Mouse (Mus musculus) right cerebral cortex, postnatal 36 days (tissue): Measurements from ENCODE around the gene Birc5.
"Not testable (repeated sequence)": the region's sequence is repeated elsewhere in the genome, so short reads cannot be mapped to it uniquely, and the experiment has no call there.

Experiments
- DNase-seq, 2 experiments: peaks; one replicate each; pipeline ENCODE4 v3.0.0; 2022; ENCODE audit warnings: low spot score in 2 of 2, mixed read lengths in 1 of 2

Birc5 gene

DNA sequence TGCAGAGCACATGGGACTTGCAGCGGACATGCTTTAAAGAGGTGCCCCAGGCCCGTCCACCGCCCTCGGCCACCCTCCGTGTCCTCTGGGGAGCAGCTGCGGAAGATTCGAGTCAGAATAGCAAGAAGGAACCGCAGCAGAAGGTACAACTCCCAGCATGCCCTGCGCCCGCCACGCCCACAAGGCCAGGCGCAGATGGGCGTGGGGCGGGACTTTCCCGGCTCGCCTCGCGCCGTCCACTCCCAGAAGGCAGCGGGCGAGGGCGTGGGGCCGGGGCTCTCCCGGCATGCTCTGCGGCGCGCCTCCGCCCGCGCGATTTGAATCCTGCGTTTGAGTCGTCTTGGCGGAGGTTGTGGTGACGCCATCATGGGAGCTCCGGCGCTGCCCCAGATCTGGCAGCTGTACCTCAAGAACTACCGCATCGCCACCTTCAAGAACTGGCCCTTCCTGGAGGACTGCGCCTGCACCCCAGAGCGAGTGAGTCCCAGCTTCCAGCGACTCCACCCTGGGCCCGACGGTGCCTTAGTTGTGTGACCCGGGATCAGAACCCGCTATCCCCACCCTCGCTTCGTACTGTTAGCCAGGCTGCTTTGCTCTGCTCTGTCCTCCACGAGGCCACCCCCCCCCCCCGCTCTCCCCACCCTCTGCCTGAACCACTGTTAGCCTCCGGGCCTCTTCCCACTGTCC, at the start of gene Birc5:
Gene Birc5 (plus strand): TSS at position 267 of the 687 bp plus-strand sequence.
- peak; percentile 91 to 94 for DNase-seq

DNA sequence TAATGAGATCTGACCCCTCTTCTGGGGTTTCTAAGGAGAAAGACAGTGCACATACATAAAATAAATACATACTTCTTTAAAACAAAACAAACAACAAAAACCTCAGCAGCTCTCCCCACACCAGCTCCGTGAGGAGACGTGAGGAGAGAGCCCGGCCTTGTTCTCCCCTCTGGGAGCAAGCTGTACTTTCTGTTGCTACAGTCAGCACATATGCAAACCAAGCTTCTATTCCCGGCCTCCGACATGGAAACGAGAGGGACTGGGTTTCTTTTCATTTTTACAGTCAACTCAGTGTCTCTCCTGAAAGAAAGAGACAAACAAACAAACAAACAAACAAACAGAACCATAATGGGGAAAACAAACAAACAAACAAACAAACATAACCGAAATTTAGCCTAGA, 49.0 kb upstream of the Birc5 start:
- DNase-seq = no peak

DNA sequence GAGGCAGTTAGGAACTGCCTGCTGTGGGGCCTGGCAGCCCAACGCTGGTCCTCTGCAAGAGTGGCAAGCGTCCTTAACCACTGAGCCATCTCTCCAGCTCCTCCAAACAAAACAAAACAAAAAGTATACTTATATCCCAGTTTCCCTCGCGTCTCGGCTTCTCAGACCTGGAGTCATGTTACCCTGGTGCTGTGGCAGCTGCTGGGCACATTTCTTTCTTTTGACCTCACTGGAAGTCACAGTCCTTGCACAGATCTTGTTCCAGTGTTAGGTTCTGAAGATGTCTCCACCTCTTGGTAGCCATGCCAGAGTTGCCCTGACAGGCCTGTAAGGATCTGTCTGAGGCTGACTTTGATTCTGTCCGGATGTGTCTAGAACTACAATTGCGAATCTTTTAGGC, 47.4 kb upstream of the Birc5 start:
- no peak for DNase-seq

DNA sequence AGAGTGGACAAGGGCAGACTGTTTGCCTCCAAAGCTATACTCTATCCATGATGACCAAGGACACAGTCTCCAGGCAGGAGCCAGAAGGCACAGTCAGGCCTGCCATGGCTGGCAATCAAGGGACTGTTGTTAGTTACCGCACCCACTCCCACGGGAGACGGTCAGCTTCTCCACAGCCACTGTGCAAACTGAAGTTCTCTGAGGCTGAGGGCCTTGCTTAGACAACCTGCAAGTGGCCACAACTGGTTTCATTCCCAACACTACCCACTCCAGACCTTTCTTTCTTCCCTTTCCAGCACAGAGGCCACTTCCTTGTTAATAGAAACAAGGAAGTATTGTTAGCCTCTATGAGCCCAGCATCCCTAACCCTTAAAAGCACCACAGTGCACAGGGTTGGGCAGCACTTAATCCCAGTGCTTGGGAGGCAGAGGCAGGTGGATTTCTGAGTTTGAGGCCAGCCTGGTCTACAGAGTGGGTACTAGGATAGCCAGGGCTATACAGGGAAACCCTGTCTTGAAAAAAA, 45.8 kb upstream of the Birc5 start:
- no peak for DNase-seq

DNA sequence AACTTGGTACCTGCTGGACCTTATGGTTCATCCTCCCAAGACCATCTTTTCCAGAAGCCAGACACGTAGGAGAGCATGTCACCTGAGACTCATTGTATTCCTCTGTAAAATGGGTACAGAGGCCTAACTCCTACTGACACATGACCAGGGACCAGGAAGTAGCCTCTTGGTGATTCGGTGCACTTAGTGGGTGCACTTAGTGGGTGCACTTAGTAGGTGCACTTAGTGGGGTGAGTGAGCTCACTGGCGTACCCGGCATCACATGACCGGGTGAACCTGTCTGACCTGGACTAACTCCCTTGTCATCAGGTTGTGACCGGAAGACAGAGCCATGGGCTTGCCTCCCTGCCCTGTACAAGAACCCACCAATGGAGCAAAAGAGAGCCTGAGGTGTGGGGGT, 42.3 kb upstream of the Birc5 start:
- DNase-seq = no peak

DNA sequence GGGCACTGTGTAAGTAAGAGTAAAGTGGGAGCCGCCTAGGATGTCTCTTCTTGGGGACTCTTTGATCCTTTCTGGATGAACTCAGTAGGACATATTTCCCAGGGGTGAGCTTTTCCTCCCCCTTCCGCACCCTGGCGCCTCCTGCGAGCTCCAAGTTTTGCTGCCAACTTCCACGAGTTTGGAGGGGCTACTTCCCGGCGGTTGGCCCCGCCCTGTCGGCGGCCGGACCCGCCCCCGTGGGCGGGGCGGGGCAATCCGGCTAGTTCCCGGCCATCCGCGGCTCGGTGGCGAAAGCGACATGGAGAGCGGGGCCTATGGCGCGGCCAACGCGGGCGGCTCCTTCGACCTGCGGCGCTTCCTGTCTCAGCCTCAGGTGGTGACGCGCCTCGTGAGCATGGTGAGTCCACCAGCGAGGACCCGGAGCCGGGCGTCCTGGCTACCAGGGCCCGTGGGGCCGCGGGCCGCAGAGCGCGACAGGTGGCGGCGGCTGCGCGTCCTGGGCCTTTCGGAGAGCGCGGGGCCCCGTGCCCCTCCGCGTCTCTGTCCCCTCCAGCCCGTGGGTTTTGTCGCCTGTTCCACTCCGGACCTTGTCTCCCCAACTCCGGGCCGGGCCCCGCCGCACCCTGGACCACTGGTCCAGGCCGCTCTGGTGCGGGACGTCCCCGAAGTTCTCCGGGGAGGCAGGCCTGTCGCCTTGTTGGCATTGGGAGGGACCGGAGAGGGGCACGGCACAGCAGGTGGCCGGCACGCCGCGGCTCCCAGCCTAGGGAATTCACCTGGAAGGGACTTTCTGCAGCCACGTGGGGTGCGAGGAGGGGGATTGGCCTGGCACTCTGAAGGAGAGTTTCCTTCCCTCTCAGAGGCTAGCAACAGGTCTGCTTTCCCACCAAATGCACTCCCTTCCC, 39.4 kb upstream of the Birc5 start, which contains the start of the genes Gm20708 and Syngr2:
Gene Gm20708 (plus strand): TSS at position 262 of the 905 bp plus-strand sequence.
Gene Syngr2 (plus strand): TSS at position 262 of the 905 bp plus-strand sequence.
- DNase-seq = no peak

DNA sequence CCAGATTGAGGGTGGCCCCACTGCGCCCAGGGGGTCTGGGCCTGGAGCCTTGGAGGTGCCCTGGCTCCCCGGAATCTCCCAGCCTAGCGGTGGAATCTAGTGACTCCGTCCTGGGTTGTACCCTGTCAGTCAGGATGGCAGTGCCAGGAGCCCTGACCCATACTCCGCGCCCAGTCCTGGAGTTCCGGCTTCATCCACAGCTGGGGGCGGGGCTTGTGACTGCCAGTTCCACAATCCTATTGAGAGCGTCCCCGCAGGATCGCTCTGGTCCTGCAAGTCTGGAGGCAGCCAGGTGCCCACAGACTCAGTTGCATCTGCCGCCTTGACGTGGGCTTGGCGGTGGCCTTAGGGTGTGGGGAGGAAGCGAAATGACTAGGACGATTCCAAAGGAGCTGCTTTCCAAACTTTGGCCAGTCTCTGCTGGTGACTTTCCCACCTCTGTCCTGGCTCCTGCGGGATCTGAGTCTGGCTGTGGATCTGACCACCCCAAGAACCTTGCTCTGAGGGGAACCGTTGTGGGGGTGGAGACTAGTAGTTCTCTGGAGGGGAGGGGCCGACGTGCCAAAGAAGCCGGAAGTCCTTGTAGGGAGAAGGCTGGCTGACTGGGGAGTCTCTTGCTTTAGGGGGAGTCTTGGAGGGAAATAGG, 38.5 kb upstream of the Birc5 start:
- peak; percentile 50 to 55 for DNase-seq

DNA sequence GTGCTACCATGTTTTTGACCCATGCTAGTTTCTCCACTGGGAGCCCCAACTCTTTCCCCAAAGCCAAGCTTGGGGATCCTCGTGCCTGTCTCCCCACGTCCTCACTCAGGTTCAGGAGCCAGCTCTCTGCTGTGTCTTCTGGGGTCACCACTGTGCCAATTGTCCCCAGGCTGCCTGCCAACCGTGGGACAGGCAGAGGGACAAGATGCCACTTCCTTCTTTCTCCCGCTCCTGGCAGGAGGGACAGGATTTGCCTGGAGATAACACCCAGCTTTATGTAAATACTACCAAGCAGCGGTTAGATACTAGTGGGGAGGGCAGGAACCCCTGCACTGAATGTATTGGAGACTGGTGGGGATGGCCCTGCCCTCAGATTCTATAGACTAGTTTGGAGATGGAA, 35.2 kb upstream of the Birc5 start:
- no peak for DNase-seq

DNA sequence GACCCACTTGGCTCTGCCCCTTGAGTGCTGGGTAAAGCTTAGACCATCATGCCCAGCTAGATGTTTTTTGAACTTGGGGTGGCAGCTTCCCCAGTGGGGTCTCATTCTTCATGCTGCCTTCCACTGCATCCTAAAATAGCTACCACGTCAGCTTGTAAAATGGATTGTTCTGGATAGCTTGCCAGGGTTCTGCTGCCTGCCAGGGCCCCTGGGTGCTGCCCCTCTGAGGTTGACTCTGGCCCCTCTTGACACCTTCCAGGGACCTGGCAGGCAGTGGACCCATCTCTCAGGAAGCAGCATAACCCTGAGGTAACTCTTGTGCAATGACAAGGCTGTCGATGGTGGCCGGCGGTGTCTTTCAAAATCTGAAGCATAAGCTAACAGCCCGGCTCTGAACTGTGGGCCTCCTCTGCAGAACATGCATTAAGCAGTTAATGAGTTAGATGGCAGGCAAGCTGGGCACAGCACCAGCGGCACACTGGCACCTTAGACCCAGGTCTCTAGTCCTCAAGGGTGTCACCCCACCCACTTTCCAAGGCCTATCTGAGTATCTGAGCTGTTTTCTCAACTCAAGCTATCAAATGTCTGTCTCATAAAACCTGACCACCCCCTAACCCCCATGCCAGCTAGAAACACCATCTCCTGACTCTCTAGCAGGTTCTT, 34.2 kb upstream of the Birc5 start:
- no peak for DNase-seq

DNA sequence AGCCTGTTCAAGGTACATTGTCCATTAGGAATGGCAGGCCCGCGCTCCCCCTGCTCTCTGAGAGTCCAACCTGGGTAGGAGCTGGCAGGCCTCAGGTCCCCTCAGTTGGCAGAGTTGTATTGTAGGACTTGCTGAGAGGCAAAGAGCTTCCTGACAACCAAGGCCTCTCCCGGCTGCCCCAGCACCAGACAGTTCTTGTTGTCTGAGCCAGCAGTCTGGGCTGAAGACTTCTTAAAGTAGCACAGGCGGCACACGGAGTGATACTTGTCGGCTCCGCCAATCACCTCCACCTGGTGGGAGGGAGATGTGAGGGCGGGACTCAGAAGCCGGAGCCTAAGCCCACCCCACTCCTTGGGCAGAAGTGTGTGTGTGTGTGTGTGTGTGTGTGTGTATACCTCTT, 33.2 kb upstream of the Birc5 start:
- not testable (repeated sequence) for DNase-seq

DNA sequence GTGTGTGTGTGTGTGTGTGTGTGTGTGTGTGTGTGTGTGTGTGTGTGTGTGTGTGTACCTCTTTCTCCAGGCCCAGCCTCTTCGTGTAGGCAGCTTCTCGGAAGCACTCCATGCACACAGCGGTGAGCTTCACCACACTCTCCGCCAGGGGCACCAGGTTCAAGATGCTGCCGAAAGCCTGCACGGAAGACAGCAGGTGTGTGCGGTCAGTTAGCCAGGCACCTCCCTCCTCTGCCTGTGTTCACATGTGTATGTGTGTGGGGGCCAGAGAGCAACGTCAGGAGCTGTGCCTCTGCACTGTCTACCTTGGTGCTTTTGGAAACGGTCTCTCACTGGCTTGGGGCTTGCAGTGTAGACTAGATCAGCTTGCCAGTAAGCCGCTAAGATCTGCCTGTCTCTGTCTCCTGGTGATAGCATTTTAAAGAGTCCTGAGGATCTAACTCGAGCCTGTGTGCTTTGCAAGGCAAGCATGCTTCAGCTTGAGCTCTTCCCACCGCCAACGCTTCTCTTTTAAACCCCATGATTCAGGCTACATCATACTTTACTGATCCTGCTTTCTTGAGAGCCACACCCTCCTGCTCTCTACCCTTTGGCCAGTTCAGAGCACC, 32.6 kb upstream of the Birc5 start:
- no peak for DNase-seq

DNA sequence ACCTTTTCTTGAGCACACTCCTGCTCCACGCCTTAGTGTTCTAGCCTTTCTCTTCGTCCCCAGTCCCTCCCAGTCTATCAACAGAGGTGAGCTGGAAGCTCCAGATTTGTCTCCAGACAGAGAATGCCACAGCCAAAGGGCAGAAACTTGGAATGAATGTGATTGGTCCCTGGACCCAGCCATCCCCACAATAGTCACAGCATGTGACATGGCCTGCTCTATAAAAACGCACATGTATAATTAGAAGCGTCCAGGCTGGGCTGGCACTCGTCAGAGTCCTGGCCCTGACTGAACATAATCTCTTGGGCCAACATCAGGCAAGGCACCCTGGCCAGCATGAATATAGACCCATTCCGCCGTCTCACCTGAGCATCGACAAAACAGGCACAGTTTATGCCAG, 30.0 kb upstream of the Birc5 start:
- no peak for DNase-seq

DNA sequence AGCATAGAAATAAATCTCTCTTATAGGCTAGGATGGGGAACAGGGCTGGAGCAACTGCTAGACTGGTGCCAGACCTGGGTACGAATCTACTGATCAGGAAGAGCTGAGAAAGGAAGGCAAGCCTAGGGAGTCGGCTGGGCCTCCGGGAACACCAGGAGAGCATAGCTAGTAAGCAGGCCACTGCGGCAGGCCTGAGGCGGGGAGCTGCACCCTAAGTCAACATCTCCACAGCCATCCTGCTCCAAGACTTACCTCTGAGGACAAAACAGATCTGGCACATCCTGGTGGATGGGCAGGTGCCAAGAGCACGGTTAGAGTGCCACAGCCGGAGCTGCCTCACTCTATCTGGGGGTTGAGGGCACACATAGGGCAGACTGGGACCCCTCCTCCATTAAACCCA, 28.9 kb upstream of the Birc5 start:
- DNase-seq = no peak

DNA sequence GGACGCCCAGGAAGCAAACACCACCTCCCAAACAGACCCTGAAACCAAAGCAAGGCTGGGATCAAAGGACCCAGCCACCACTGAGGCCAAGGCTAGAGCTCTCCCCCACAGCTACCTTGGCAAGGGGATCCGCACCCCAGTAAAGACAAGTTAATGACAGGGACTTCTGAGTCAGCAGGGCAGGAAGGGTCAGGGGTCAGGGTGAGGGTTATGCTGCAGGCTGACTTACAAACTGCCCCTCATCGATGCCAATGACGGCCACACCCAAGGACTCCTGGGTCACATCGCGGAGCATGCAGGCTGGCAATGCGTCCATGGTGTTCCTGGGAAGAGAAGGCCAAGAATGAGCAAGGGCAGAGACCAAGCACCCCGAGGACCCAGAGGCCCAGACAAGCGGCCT, 27.2 kb upstream of the Birc5 start:
- DNase-seq = no peak

DNA sequence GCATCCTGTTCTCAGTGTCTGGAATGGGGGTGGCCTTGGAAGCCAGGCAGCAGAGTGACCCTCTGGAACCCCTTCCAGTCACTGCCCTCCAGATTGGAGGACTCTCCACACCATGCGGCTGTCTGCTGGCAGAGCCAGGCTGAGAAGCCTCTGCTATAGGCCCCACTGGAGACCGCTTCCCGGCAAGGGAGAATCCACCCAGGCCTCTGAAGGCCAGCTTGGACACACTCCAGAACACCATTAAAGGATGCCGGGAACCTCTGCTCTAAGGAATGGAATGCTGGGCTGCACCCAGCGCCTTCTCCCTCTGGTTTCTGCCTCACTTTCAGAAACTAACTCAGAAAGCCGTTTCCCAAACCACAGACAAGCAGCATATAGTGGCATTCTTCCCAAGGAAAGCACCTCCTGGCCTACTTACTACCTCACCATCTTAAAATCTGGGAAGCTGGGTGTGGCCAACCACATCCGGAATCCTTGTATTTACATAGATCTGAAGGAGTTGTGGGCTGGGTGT, 26.3 kb upstream of the Birc5 start:
- DNase-seq = no peak

DNA sequence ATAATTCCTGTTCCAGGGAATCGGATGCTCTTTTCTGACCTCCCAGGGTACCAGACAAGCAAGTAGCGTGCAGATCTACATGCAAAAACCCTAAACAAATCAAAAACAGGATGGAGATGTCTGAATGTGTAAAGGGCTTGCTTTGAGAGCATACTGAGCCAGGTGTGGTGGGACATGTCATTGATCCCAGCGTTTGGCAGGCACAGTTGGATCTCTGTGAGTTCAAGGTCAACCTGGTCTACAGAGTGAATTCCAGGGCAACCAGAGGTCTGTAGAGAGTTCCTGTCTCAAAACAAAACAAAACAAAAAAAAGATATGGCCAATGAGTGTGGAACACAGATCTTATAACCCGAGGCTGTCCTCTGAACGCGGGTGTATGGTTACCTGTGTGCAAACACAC, 25.6 kb upstream of the Birc5 start:
- DNase-seq = no peak

DNA sequence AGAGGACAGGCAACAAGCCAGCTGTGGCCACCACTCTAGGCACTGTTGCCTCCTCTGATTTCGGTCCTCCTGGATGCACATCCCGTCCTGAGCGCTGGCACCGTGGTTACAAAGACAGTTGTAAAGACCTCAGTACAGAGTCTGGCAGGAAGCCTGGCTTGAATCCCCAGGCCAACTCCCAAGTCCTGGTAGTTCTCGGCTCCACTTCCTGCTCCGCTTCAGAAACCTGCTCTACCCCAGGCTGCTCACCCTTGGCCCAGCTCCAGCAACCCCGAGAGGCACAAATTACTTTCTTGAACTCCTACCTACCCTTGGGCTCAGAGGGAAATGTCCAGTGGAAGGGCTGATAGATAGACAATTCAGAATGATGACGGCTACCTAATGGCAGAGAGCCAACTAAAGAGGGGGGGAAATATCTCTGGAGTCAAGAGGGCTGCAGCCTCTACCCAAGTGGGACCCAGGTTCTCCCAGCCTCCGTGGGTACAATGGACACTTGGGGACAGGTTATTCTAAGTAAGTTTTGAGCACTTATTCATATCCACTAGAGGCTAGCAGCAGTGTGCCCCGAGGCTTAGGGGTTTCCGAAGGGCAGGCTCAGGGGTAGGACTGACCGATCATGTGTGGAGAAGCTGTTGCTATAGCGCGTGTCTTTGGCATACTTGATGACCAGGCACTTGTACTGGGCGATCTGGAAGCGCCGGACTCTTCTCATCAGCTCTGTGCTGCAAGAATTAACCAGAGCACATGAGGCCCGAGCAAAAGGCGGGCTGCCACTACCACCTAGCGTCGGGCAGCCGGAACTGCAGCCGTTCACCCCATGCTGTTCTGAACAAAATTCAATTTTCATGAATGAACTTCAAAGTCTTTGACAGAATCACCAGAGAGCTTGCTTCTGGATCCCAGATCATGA, 24.7 kb upstream of the Birc5 start:
- DNase-seq = peak; percentile 59 to 71

DNA sequence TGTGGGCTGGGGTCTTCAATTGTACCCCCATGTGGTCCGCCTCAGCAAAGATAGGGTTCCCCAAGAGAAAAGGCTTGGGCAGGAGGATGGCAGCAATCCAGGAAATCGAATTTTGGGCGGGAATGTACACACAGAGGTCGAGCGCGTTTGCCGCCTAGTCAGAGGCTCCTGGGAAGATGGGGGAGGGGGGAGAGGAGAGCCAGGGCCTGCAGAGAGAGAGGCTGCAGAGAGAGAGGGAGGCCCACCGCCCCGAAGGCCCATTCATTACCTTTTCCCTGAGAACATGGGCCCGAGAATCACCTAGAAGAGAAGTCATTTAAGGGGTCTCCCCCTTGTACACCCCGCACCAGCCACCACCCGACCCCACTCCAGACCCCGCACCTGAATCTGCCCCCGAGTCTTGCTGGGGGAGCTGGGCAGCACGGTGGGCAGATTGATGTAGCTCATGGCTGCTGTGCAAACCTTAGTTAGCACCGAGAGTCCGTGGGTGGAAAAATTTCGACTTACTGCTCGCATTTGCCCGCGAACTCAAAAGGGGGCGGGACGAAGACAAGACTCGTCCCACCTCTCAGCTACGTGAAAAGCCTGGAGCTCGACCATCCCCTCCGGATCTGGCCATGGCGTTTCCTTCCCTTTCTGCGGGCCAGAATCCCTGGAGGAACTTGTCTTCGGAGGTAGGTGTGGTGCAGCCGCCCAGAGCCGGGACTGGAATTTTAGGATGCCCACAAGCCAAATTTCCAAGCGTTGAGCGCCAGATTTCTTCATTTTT, 23.5 kb upstream of the Birc5 start, which contains the start of the genes Afmid and Tk1:
Gene Afmid (plus strand): TSS at position 592 of the 769 bp plus-strand sequence.
Gene Tk1 (minus strand): TSS at position 760 of the 769 bp plus-strand sequence.
- peak in 1 of 2 experiments; percentile 43 for DNase-seq

DNA sequence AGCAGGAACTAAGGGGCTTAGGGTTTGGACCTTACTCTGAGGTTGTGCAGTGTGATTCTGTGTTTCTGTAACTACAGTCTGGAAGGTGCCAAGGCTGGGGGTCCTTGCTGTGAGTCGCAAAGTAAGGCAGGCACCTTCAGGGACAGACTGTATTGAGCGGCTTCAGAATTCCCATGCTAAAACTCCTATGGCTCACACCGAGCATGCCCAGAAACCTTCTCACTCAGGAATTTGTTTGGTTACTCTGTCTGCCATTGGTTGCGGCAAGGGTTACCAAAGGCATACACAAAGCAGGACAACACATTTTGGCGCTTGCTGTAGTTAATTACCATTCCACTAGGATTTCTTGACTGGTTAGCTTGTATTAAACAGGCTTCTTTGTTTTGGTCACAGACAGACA, 22.9 kb upstream of the Birc5 start:
- DNase-seq = no peak
